Mouse (Mus musculus) cerebellum, adult 11 months (tissue): ENCODE measurements around the gene A630010A05Rik.
"Not testable (repeated sequence)": the region's sequence is repeated elsewhere in the genome, so short reads cannot be mapped to it uniquely, and the experiment has no call there.

ENCODE experiments used
- DNase-seq: peaks from one replicate; pipeline ENCODE4 v3.0.0; 2022

A630010A05Rik gene

GRCm38 (mm10) chr16:14562017-14562416 is at the start of gene A630010A05Rik:
Gene A630010A05Rik (plus strand): TSS chr16:14562317.
- DNase-seq, result no peak

- no peak for DNase-seq
Observed at GRCm38 (mm10) chr16:14535766-14536165, 26.4 kb upstream of the A630010A05Rik start.

- not testable (repeated sequence) for DNase-seq
Observed at GRCm38 (mm10) chr16:14557191-14557590, 4.9 kb upstream of the A630010A05Rik start.
